Mouse (Mus musculus) liver, adult 2 months (tissue): ENCODE measurements around the gene Trappc6b. TPM values are rescaled to one million over a fixed set of nuclear protein-coding genes. Genes with fewer than 3 reads are reported as not detected.

ENCODE experiments used
- DNase-seq: peaks from one replicate; pipeline ENCODE4 v3.0.0-alpha.2; 2011; ENCODE audit warnings: low read depth, low spot score; ENCODE audit errors: extremely low read depth
- H3K27ac ChIP-seq: fragments of 200-500 bp; replicated peaks from 2 replicates; pipeline ENCODE4 v1.5.1; 2012; ENCODE audit warnings: low read depth, mild to moderate bottlenecking, control low read depth, inconsistent platforms, low read length; ENCODE audit not compliant: insufficient read depth
- H3K27me3 ChIP-seq: fragments of 200-500 bp; 2 replicates; pipeline ENCODE4 v1.6.1; 2012; ENCODE audit warnings: mild to moderate bottlenecking, moderate library complexity, low read length, inconsistent platforms; ENCODE audit not compliant: control insufficient read depth, insufficient read depth
- H3K36me3 ChIP-seq: fragments of 200-500 bp; 2 replicates; pipeline ENCODE4 v1.6.1; 2012; ENCODE audit warnings: low read length, inconsistent platforms; ENCODE audit not compliant: control insufficient read depth, insufficient read depth
- H3K4me1 ChIP-seq: fragments of 200-500 bp; 2 replicates; pipeline ENCODE4 v1.6.1; 2011; ENCODE audit warnings: low read length; ENCODE audit not compliant: control insufficient read depth, insufficient read depth
- H3K4me3 ChIP-seq: fragments of 200-500 bp; 2 replicates; pipeline ENCODE4 v1.5.1; 2011; ENCODE audit warnings: low read depth, mild to moderate bottlenecking, control low read depth, low read length, moderate library complexity; ENCODE audit not compliant: insufficient read depth
- H3K79me2 ChIP-seq: fragments of 200-500 bp; 2 replicates; pipeline ENCODE4 v1.6.1; 2012; ENCODE audit warnings: inconsistent platforms, mild to moderate bottlenecking, low read length, moderate library complexity; ENCODE audit not compliant: control insufficient read depth, insufficient read depth
- H3K9ac ChIP-seq: fragments of 200-500 bp; 2 replicates; pipeline ENCODE4 v1.6.1; 2012; ENCODE audit warnings: low read depth, mild to moderate bottlenecking, control low read depth, inconsistent platforms, low read length
- CTCF ChIP-seq: fragments of 200-500 bp; IDR thresholded peaks from 2 replicates; pipeline ENCODE4 v1.5.1; 2011; ENCODE audit warnings: low read depth, low read length, control low read depth
- POLR2A ChIP-seq: fragments of 200-500 bp; IDR thresholded peaks from 2 replicates; pipeline ENCODE4 v1.6.1; 2011; ENCODE audit warnings: low read length, control low read depth; ENCODE audit not compliant: insufficient read depth; ENCODE audit errors: extremely low read depth
- WGBS: fragments of 180-500 bp; shearing (Covaris S2); methylation state at CpG from one replicate; pipeline ENCODE4 v1.1.7; 2018; 5-methylcytosine and 5-hydroxymethylcytosine counted together
- polyA plus RNA-seq: library from polyadenylated mRNA; depleted of rRNA; stranded (reverse); fragments of >200 nt; gene quantifications from 2 replicates; pipeline ENCODE4 v1.2.3, GENCODE M21; 2012; rRNA removed
- total RNA-seq: library from RNA; depleted of rRNA; stranded (reverse); fragments of >200 nt; gene quantifications from 2 replicates; pipeline ENCODE4 v1.2.3, GENCODE M21; 2014; rRNA removed

Gene Trappc6b
- total and polyA plus RNA-seq, 2 experiments, result 37.6 to 63.9 TPM

GRCm38 (mm10) chr12:59010482-59010881 lies 50.8 kb downstream of the Trappc6b start:
- Histone ChIP-seq H3K36me3 (peaks cover 15% of the 10 kb centered on the region), H3K9ac (no peak overlapping the region), H3K27ac (no peak overlapping the region), H3K4me1 (peaks cover 13% of the 10 kb centered on the region), H3K4me3 (no peak overlapping the region), H3K27me3 (no peaks in the 10 kb centered on the region), H3K79me2 (peaks cover 18% of the 10 kb centered on the region; the same call in 1 of the 2 replicates)
- 19% methylated on average over 2 of the region's 2 CpGs for WGBS
- peak; percentile 17 for DNase-seq
- TF ChIP-seq POLR2A (no peak), CTCF (no peak)

Other genes starting within 250 kb of the Trappc6b start
- gene Sec23a, start 49.5 kb downstream of the Trappc6b start, total RNA-seq, result 78.0 and 96.3 TPM in 2 replicates
- 23.7 and 25.2 TPM in 2 replicates for gene Sec23a, start 49.5 kb downstream of the Trappc6b start, polyA plus RNA-seq
- 11.5 and 15.9 TPM in 2 replicates for gene Gemin2, start 48.1 kb downstream of the Trappc6b start, total RNA-seq
- 3.7 and 4.8 TPM in 2 replicates for gene Gemin2, start 48.1 kb downstream of the Trappc6b start, polyA plus RNA-seq
- gene Pnn, start 5.4 kb upstream of the Trappc6b start, total RNA-seq, result 7.3 and 9.9 TPM in 2 replicates
- 4.7 and 8.6 TPM in 2 replicates for gene Pnn, start 5.4 kb upstream of the Trappc6b start, polyA plus RNA-seq
- 223 and 268 TPM in 2 replicates for gene Mia2, start 34.3 kb upstream of the Trappc6b start, total RNA-seq
- 87.2 and 94.7 TPM in 2 replicates for gene Mia2, start 34.3 kb upstream of the Trappc6b start, polyA plus RNA-seq
- 15.7 and 19.1 TPM in 2 replicates for gene Fbxo33, start 158.3 kb upstream of the Trappc6b start, total RNA-seq
- 3.8 and 5.1 TPM in 2 replicates for gene Fbxo33, start 158.3 kb upstream of the Trappc6b start, polyA plus RNA-seq